Mouse (Mus musculus): ENCODE data around the gene Cfap44.
"Not testable (repeated sequence)": the region's sequence is repeated elsewhere in the genome, so short reads cannot be mapped to it uniquely, and the experiment has no call there.

Gene Cfap44

GRCm38 (mm10) chr16:44430021-44430420 is 35.4 kb downstream of the Cfap44 start:
- no peak for DNase-seq (ENCODE audit: low spot score)

- DNase-seq (ENCODE audit: low spot score), result no peak
These were observed 40.3 kb downstream of the Cfap44 start for GRCm38 (mm10) chr16:44434931-44435330.

DNA sequence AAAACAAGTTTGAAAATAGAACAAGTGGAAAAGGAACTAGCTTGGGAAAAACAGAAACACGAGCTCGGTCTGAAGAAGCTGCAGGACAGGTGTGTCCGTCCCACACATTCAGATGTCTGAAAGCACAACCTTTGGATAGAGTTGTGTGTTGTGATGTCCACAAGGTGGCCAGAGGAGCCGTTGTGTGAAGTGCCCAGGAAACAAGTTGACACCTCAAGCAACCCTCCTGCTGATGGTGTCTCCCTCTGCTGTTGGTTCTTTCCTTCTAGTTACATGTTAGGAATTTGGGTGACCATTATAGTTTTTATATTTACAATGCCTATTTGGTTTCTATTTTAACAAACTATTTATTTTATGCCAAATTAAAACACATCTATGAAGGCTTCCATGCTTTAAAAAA is 40.9 kb downstream of the Cfap44 start:
- DNase-seq (ENCODE audit: low spot score), result no peak

GRCm38 (mm10) chr16:44441913-44442312 is 47.3 kb downstream of the Cfap44 start:
- not testable (repeated sequence) for DNase-seq (ENCODE audit: low spot score)

GRCm38 (mm10) chr16:44457858-44458257 is 63.3 kb downstream of the Cfap44 start:
- DNase-seq (ENCODE audit: low spot score), result no peak

DNA sequence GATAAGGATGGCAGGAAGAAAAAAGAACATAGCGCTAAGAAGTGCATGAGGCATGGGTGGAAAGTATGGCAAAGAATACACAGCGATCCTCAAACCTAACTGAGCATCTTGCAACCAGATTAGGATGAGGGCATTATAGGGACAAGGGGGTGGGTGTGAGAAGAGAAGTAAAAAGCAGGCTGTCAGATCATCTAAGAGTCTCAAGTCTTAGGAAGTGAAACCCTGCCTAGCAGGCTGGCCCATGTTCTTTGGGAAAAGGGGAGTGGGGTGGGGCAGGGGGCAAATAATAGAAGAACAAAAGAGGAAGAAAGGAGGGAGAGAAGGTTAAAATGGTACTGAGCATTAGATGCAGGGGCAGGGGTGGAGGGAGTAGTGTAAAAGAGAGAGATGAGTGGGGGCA is 64.2 kb downstream of the Cfap44 start:
- no peak for DNase-seq (ENCODE audit: low spot score)

GRCm38 (mm10) chr16:44460922-44461321 is 66.3 kb downstream of the Cfap44 start:
- no peak for DNase-seq (ENCODE audit: low spot score)

DNA sequence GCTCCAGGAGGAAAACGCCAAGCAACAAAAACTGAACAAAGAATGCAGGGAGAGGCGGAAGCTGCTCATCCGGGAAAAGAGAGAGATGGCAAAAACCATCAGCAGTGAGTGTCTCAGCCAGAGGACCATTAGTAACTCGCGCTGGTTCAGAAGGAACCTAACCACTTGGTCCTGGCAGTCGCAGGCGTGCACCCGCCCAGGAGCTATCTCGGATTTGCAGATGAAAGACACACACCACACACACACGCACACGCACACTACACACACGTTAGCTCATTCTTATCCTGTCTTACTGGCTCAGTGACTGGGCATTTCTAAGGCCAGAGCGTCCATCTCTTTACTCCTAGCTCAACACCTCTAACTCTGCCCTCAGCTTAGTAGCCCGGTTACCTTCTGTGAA is 80.7 kb downstream of the Cfap44 start:
- no peak for DNase-seq (ENCODE audit: low spot score)

GRCm38 (mm10) chr16:44475682-44476375 is 81.2 kb downstream of the Cfap44 start:
- DNase-seq (ENCODE audit: low spot score), result no peak

DNA sequence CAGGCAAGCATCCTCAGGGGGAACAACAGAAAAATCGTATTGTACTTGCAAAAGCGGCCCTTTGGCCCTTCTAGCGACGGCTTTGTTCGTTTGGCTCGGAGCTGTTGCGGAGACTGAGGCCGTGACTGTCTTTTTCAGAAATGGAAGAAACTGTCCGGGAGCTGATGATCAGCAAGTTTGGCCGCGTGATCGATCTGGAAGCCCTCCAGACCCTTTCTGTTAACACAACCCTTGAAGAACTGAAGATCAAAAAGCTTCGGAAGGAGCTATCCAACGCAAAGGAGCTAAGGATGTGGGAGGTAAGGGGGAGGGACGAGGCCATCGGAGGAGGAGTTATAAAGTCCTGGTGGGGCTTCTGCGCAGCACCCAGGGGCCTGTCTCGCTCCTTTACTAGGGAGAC is 84.2 kb downstream of the Cfap44 start:
- no peak for DNase-seq (ENCODE audit: low spot score)

GRCm38 (mm10) chr16:44479852-44480251 is 85.3 kb downstream of the Cfap44 start:
- DNase-seq (ENCODE audit: low spot score), result no peak

- DNase-seq (ENCODE audit: low spot score), result no peak
These were observed 86.0 kb downstream of the Cfap44 start for GRCm38 (mm10) chr16:44480616-44481015.

DNA sequence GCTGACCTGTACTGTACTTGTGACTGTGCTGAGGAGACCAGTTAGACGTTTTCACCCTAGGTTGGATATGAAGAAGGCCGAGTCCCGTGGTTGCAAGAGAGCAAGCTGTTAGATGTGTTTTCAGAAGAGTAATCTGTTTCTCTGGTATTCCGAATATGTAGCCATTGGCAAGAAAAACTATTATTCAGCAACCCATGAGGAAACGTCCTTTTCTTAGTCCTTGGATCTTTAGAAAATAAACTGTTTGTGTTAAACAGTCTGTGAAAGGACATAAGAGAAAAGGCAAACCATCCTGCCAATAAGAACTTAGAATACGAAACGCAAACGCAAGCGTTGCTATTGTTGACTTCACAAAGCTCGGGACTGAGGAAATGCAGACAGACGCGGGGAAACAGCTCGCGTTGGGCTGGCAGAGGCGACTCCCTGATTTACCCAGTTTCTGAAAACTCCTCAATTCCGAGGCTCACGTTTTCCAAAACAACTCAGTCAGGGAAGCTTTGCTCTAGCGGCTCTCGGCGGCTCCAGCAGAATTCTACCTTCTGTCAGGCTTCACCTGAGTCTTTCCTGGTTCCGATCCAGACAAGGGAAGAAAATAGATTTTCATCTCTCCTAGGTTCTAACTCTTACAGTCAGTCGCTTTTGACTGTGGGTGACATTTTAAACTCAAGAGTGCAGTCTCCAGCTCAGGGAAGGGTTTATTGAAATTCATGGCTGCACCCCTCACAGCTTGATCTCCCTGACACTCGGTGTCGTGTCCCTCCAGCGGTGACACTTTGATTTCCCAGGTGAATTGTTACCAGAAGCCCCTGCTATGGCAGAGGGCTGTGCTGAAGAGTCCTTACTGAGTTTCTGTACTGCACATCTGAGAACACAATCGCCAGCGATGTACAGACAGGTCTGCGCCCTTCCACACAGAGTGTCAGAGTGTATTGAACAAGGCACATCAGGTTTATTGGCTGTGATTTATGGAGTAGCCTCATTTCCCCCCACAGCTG is 87.3 kb downstream of the Cfap44 start:
- DNase-seq (ENCODE audit: low spot score), result no peak

- DNase-seq (ENCODE audit: low spot score), result peak; percentile 89
These were observed 89.5 kb downstream of the Cfap44 start for GRCm38 (mm10) chr16:44484079-44484478.

DNA sequence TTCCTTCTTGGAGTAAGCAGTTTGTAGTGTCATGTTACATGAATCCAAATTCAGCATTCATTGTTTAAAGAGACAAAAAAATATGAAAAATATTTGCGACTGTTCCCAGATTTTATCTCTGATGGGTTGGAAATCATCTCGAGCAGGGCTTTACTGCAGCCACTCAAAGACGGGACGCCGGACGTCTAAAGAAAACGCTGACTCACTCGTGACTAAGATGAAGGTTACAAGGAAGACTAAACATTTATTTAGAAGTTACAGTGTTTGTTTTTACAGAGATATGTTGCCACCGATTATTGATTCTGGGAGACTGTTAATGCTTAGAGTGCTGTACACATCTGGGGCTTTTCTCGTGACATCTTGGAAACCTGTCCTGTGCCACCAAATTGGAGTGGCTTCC is 90.2 kb downstream of the Cfap44 start:
- no peak for DNase-seq (ENCODE audit: low spot score)

DNA sequence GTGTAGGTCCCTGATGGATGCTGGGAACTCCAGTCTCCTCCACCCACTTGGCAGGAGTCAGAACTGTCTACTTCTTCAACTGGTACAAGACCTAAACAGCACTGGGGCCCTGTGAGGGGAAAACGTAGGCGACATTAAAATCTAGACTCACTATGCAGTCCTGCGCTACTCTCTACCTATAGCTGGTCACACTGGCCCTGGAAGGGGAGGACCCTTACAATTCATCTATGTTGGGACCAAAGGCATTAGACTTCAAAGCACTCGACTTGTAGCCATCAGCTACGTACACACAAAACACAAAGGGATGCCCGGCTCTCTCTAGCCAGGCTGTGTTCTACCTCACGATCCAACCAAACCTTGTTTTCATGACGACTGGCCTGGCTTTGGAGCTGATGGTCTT is 91.1 kb downstream of the Cfap44 start:
- no peak for DNase-seq (ENCODE audit: low spot score)

- no peak for DNase-seq (ENCODE audit: low spot score)
These were observed 92.0 kb downstream of the Cfap44 start for GRCm38 (mm10) chr16:44486612-44487011.

GRCm38 (mm10) chr16:44487194-44487593 is 92.6 kb downstream of the Cfap44 start:
- DNase-seq (ENCODE audit: low spot score), result no peak

- no peak for DNase-seq (ENCODE audit: low spot score)
These were observed 96.5 kb downstream of the Cfap44 start for GRCm38 (mm10) chr16:44491051-44491450.

GRCm38 (mm10) chr16:44492151-44492550 is 97.6 kb downstream of the Cfap44 start:
- DNase-seq (ENCODE audit: low spot score), result no peak

GRCm38 (mm10) chr16:44492706-44493105 is 98.1 kb downstream of the Cfap44 start:
- DNase-seq (ENCODE audit: low spot score), result no peak

DNA sequence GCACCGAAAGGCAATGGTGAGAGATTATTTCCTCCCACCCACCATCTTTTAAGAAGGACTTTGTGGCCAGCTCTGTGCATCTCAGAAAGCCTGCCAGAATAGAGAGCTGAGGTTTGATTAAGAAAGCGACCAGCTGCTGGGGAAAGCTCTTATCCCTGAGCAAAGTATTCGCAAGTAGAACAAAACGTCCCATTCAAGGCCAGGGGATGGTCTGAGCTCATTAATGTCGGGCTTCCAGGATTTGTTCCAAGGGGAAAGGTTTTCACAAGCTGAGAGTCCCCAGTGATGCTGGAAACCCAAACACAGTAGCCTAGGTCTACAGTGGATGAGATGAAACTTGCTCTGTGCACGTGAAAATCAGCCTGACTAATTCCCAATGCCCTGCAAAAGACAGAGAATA is 99.3 kb downstream of the Cfap44 start:
- no peak for DNase-seq (ENCODE audit: low spot score)

DNA sequence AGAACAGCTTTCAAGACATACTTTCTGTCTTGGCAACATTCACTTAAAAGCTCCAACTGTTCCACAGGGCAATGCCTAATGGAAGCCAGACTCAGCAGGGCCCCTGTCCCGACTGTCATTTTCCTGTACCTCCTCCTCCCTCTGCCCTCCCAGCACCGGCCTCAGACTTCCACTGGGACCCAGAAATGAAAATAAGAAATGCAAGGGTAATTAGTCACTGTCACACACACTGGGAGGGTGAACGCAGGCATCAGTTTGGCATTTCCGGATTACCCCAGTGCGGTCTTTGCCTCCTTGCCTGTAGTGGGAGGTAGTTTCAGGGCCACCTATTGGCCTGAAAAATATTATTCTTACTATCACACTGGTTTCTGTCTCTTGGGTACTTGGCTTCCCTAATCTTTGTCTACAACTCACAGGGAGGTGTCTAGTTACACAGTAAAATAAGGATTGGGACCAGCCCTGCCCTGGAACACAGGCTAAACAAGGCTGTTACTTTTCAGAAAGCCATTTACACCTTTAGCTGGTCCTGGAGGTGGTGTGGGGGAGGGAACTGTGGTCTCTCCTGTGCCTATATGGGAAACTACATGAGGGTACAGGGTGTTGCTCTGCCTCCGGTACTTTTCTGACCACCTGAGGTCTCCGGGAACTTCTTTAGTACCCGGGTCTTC is 100.0 kb downstream of the Cfap44 start:
- DNase-seq (ENCODE audit: low spot score), result no peak

All from layer of hippocampus, adult 11-12 months (tissue).